Mouse (Mus musculus) c-Kit-positive CD71-negative TER-119-negative erythroid progenitor cells, embryonic 14.5 days (primary cell): ENCODE results near the gene Usp34.
"Not testable (repeated sequence)": the region's sequence is repeated elsewhere in the genome, so short reads cannot be mapped to it uniquely, and the experiment has no call there.

Source experiments
- DNase-seq: peaks from one replicate; pipeline ENCODE4 v3.0.0-alpha.2; 2013; ENCODE audit warnings: low read depth

The Usp34 gene

GRCm38 (mm10) chr11:23498609-23499008 lies 191.9 kb downstream of the Usp34 start:
- peak; percentile 9 for DNase-seq

GRCm38 (mm10) chr11:23504801-23505200 lies 198.1 kb downstream of the Usp34 start:
- DNase-seq, result not testable (repeated sequence)

- not testable (repeated sequence) for DNase-seq
These were observed 208.1 kb downstream of the Usp34 start for GRCm38 (mm10) chr11:23514785-23515184.

- no peak for DNase-seq
These were observed 208.6 kb downstream of the Usp34 start for GRCm38 (mm10) chr11:23515315-23515714.

GRCm38 (mm10) chr11:23518981-23519380 lies 212.3 kb downstream of the Usp34 start:
- DNase-seq, result no peak

GRCm38 (mm10) chr11:23520473-23521205 lies 213.9 kb downstream of the Usp34 start, which contains the start of gene 1700093K21Rik:
Gene 1700093K21Rik (minus strand): TSS chr11:23521155.
- no peak for DNase-seq

GRCm38 (mm10) chr11:23537446-23537845 lies 230.8 kb downstream of the Usp34 start:
- no peak for DNase-seq
